Mouse (Mus musculus) adrenal gland, postnatal 14 days (tissue): ENCODE measurements around the gene Jak3. TPM values are rescaled to one million over a fixed set of nuclear protein-coding genes. Genes with fewer than 3 reads are reported as not detected.
A peak's percentile ranks its signal among the peaks of the same experiment; 100 is the strongest.

Experiments
- DNase-seq: peaks from one replicate; pipeline ENCODE4 v3.0.0; 2021; ENCODE audit warnings: mixed read lengths
- long read RNA-seq, 2 experiments: library from polyadenylated mRNA; stranded (forward); transcript quantifications; one replicate each; pipeline ENCODE4 v2.0.0; 2021
- total RNA-seq: library from RNA; stranded (reverse); gene quantifications from 2 replicates; pipeline ENCODE4 v1.2.3, GENCODE M21; 2021

Jak3 gene
- 17.4 and 21.4 TPM in 2 replicates for total RNA-seq
- long read RNA-seq, experiment 1, full-length matches to known transcripts, result 11 of 31 reads
- long read RNA-seq, experiment 1, partial matches to known transcripts, result 6 of 31 reads
- long read RNA-seq, experiment 1, other reads (novel, unspliced or antisense), result 14 of 31 reads
- long read RNA-seq, experiment 2, full-length matches to known transcripts, result 16 of 37 reads
- long read RNA-seq, experiment 2, partial matches to known transcripts, result 11 of 37 reads
- long read RNA-seq, experiment 2, other reads (novel, unspliced or antisense), result 10 of 37 reads

- peak; percentile 71 for DNase-seq
These were observed at the start of gene Jak3 for GRCm38 (mm10) chr8:71676020-71676741. Gene Jak3 (plus strand): TSS chr8:71676296.

GRCm38 (mm10) chr8:71626753-71627152 lies 49.3 kb upstream of the Jak3 start:
- no peak for DNase-seq

- peak; percentile 31 for DNase-seq
These were observed 48.6 kb upstream of the Jak3 start for GRCm38 (mm10) chr8:71627265-71628099.

GRCm38 (mm10) chr8:71628396-71629095 lies 47.5 kb upstream of the Jak3 start:
- peak; percentile 52 for DNase-seq

GRCm38 (mm10) chr8:71629096-71629697 lies 46.9 kb upstream of the Jak3 start:
- DNase-seq, result peak; percentile 98

- DNase-seq, result peak; percentile 67
These were observed 46.3 kb upstream of the Jak3 start for GRCm38 (mm10) chr8:71629781-71630212.

GRCm38 (mm10) chr8:71630761-71631160 lies 45.3 kb upstream of the Jak3 start:
- no peak for DNase-seq

GRCm38 (mm10) chr8:71631897-71632296 lies 44.2 kb upstream of the Jak3 start:
- no peak for DNase-seq

- DNase-seq, result peak; percentile 88
These were observed 42.9 kb upstream of the Jak3 start for GRCm38 (mm10) chr8:71633164-71633563.

GRCm38 (mm10) chr8:71633981-71634667 lies 42.0 kb upstream of the Jak3 start:
- peak; percentile 83 for DNase-seq

GRCm38 (mm10) chr8:71637149-71638095 lies 38.7 kb upstream of the Jak3 start:
- DNase-seq, result no peak

- DNase-seq, result no peak
These were observed 37.8 kb upstream of the Jak3 start for GRCm38 (mm10) chr8:71638321-71638720.

- DNase-seq, result no peak
These were observed 36.8 kb upstream of the Jak3 start for GRCm38 (mm10) chr8:71639318-71639717.

GRCm38 (mm10) chr8:71645510-71645909 lies 30.6 kb upstream of the Jak3 start:
- no peak for DNase-seq

GRCm38 (mm10) chr8:71654600-71654999 lies 21.5 kb upstream of the Jak3 start:
- DNase-seq, result peak; percentile 71

- no peak for DNase-seq
These were observed 18.3 kb upstream of the Jak3 start for GRCm38 (mm10) chr8:71657816-71658215.

GRCm38 (mm10) chr8:71658515-71659049 lies 17.5 kb upstream of the Jak3 start:
- DNase-seq, result peak; percentile 63

- DNase-seq, result no peak
These were observed 16.3 kb upstream of the Jak3 start for GRCm38 (mm10) chr8:71659751-71660150.

- peak; percentile 91 for DNase-seq
These were observed 15.6 kb upstream of the Jak3 start for GRCm38 (mm10) chr8:71660325-71661120.
